Mouse (Mus musculus): ENCODE results near the gene Rsl24d1. TPM values are rescaled to one million over a fixed set of nuclear protein-coding genes. Genes with fewer than 3 reads are reported as not detected.

Rsl24d1 gene
- polyA plus RNA-seq, 1 experiment from 2014 or later: 56.3 TPM

GRCm38 (mm10) chr9:73090121-73090520 lies 23.1 kb upstream of the Rsl24d1 start:
- Histone ChIP-seq H3K9ac (ENCODE audit: low read length) (no peak overlapping the region), H3K36me3 (ENCODE audit: control insufficient read depth, insufficient read depth, low read length) (no peaks in the 10 kb centered on the region), H3K9me3 (ENCODE audit: control insufficient read depth, low read length) (no peaks in the 10 kb centered on the region), H3K27me3 (ENCODE audit: control insufficient read depth, insufficient read depth, low read length) (no peaks in the 10 kb centered on the region), H3K4me1 (replicated peaks; ENCODE audit: control insufficient read depth, insufficient read depth) (no peaks in the 10 kb centered on the region), H3K27ac (replicated peaks) (no peak overlapping the region), H3K4me3 (ENCODE audit: low read depth, low read length) (no peak overlapping the region), H3K4me2 (replicated peaks; ENCODE audit: low read depth) (no peak overlapping the region)
- TF ChIP-seq CTCF (IDR thresholded peaks at IDR 0.05; ENCODE audit: low read depth): peak; percentile 32
- TF ChIP-seq EP300 (optimal IDR thresholded peaks at IDR 0.05): no peak
- no peak for ATAC-seq (ENCODE audit: low FRiP score, low TSS enrichment)
- DNase-seq (ENCODE audit: low spot score): no peak
- 80% methylated on average over 10 of the region's 10 CpGs for WGBS

- Histone ChIP-seq H3K4me3 (ENCODE audit: low read depth, low read length) (no peak overlapping the region), H3K36me3 (ENCODE audit: control insufficient read depth, insufficient read depth, low read length) (no peaks in the 10 kb centered on the region), H3K4me1 (replicated peaks; ENCODE audit: control insufficient read depth, insufficient read depth) (no peaks in the 10 kb centered on the region), H3K9ac (ENCODE audit: low read length) (no peak overlapping the region), H3K27me3 (ENCODE audit: control insufficient read depth, insufficient read depth, low read length) (no peaks in the 10 kb centered on the region), H3K27ac (replicated peaks) (no peak overlapping the region), H3K4me2 (replicated peaks; ENCODE audit: low read depth) (no peak overlapping the region), H3K9me3 (ENCODE audit: control insufficient read depth, low read length) (no peaks in the 10 kb centered on the region)
- ATAC-seq (ENCODE audit: low FRiP score, low TSS enrichment) (no peak), DNase-seq (ENCODE audit: low spot score) (no peak)
- no peak for TF ChIP-seq EP300 (optimal IDR thresholded peaks at IDR 0.05)
- peak; percentile 98 for TF ChIP-seq CTCF (IDR thresholded peaks at IDR 0.05; ENCODE audit: low read depth)
- WGBS: 0% methylated on average over 1 of the region's 1 CpGs
These were observed 21.5 kb upstream of the Rsl24d1 start for GRCm38 (mm10) chr9:73091747-73092146.

GRCm38 (mm10) chr9:73094580-73094979 lies 18.6 kb upstream of the Rsl24d1 start:
- Histone ChIP-seq H3K9ac (ENCODE audit: low read length) (no peak overlapping the region), H3K27me3 (ENCODE audit: control insufficient read depth, insufficient read depth, low read length) (no peaks in the 10 kb centered on the region), H3K36me3 (ENCODE audit: control insufficient read depth, insufficient read depth, low read length) (no peaks in the 10 kb centered on the region), H3K4me1 (replicated peaks; ENCODE audit: control insufficient read depth, insufficient read depth) (no peaks in the 10 kb centered on the region), H3K4me3 (ENCODE audit: low read depth, low read length) (no peak overlapping the region), H3K9me3 (ENCODE audit: control insufficient read depth, low read length) (no peaks in the 10 kb centered on the region), H3K4me2 (replicated peaks; ENCODE audit: low read depth) (no peak overlapping the region), H3K27ac (replicated peaks) (no peak overlapping the region)
- WGBS: 20% methylated on average over 17 of the region's 17 CpGs
- DNase-seq (ENCODE audit: low spot score): peak; percentile 70
- no peak for TF ChIP-seq CTCF (IDR thresholded peaks at IDR 0.05; ENCODE audit: low read depth)
- TF ChIP-seq EP300 (optimal IDR thresholded peaks at IDR 0.05): no peak
- peak; percentile 83 for ATAC-seq (ENCODE audit: low FRiP score, low TSS enrichment)

GRCm38 (mm10) chr9:73097898-73098297 lies 15.3 kb upstream of the Rsl24d1 start:
- Histone ChIP-seq H3K4me3 (ENCODE audit: low read depth, low read length) (no peak overlapping the region), H3K9me3 (ENCODE audit: control insufficient read depth, low read length) (no peaks in the 10 kb centered on the region), H3K27me3 (ENCODE audit: control insufficient read depth, insufficient read depth, low read length) (no peaks in the 10 kb centered on the region), H3K27ac (replicated peaks) (no peak overlapping the region), H3K36me3 (ENCODE audit: control insufficient read depth, insufficient read depth, low read length) (no peaks in the 10 kb centered on the region), H3K9ac (ENCODE audit: low read length) (no peak overlapping the region), H3K4me2 (replicated peaks; ENCODE audit: low read depth) (no peak overlapping the region), H3K4me1 (replicated peaks; ENCODE audit: control insufficient read depth, insufficient read depth) (no peaks in the 10 kb centered on the region)
- no peak for ATAC-seq (ENCODE audit: low FRiP score, low TSS enrichment)
- no peak for DNase-seq (ENCODE audit: low spot score)
- TF ChIP-seq CTCF (IDR thresholded peaks at IDR 0.05; ENCODE audit: low read depth): no peak
- no peak for TF ChIP-seq EP300 (optimal IDR thresholded peaks at IDR 0.05)
- WGBS: 55% methylated on average over 2 of the region's 2 CpGs

- H3K36me3 ChIP-seq (ENCODE audit: control insufficient read depth, insufficient read depth, low read length): no peaks in the 10 kb centered on the region
- ATAC-seq (ENCODE audit: low FRiP score, low TSS enrichment): no peak
- no peak for TF ChIP-seq CTCF (IDR thresholded peaks at IDR 0.05; ENCODE audit: low read depth)
- no peak for TF ChIP-seq EP300 (optimal IDR thresholded peaks at IDR 0.05)
- no peak within 1 kb of the TSS for H3K4me2 ChIP-seq (replicated peaks; ENCODE audit: low read depth)
- no peaks in the 10 kb centered on the region for H3K27me3 ChIP-seq (ENCODE audit: control insufficient read depth, insufficient read depth, low read length)
- H3K4me3 ChIP-seq (ENCODE audit: low read depth, low read length): no peak within 1 kb of the TSS
- 89% methylated on average over 5 of the region's 5 CpGs for WGBS
- no peak within 1 kb of the TSS for H3K9ac ChIP-seq (ENCODE audit: low read length)
- DNase-seq (ENCODE audit: low spot score): no peak
- no peaks in the 10 kb centered on the region for H3K9me3 ChIP-seq (ENCODE audit: control insufficient read depth, low read length)
- H3K27ac ChIP-seq (replicated peaks): no peak within 1 kb of the TSS
- H3K4me1 ChIP-seq (replicated peaks; ENCODE audit: control insufficient read depth, insufficient read depth): 0 out of 2 replicates have a peak, but pooled peaks cover 3% of the 10 kb centered on the region
These were observed 11.7 kb upstream of the Rsl24d1 start, which contains the start of gene Khdc3 for GRCm38 (mm10) chr9:73101536-73101935. TSS of gene Khdc3 (plus strand) at chr9:73101836.

- Histone ChIP-seq H3K36me3 (ENCODE audit: control insufficient read depth, insufficient read depth, low read length) (no peaks in the 10 kb centered on the region), H3K4me2 (replicated peaks; ENCODE audit: low read depth) (peak within 1 kb of the TSS; percentile 71), H3K4me1 (replicated peaks; ENCODE audit: control insufficient read depth, insufficient read depth) (0 out of 2 replicates have a peak, but pooled peaks cover 3% of the 10 kb centered on the region), H3K9ac (ENCODE audit: low read length) (peak within 1 kb of the TSS; percentile 47), H3K27ac (replicated peaks) (no peak within 1 kb of the TSS), H3K4me3 (ENCODE audit: low read depth, low read length) (peak within 1 kb of the TSS; percentile 40), H3K27me3 (ENCODE audit: control insufficient read depth, insufficient read depth, low read length) (no peaks in the 10 kb centered on the region), H3K9me3 (ENCODE audit: control insufficient read depth, low read length) (no peaks in the 10 kb centered on the region)
- ATAC-seq (ENCODE audit: low FRiP score, low TSS enrichment): no peak
- 97% methylated on average over 4 of the region's 4 CpGs for WGBS
- DNase-seq (ENCODE audit: low spot score): no peak
- TF ChIP-seq EP300 (optimal IDR thresholded peaks at IDR 0.05) (no peak), CTCF (IDR thresholded peaks at IDR 0.05; ENCODE audit: low read depth) (no peak)
These were observed 11.0 kb upstream of the Rsl24d1 start, which contains the start of gene Gm20509 for GRCm38 (mm10) chr9:73102181-73102580. TSS of gene Gm20509 (plus strand) at chr9:73102470.

All from stomach, postnatal 0 days (tissue).